Mouse (Mus musculus): ENCODE results near the gene St5. TPM values are rescaled to one million over a fixed set of nuclear protein-coding genes. Genes with fewer than 3 reads are reported as not detected.

Gene St5
- polyA plus RNA-seq, 1 experiment from 2014 or later, result 41.0 TPM

- Histone ChIP-seq H3K27ac (ENCODE audit: poor library complexity, severe bottlenecking) (no peak overlapping the region), H3K4me3 (no peak overlapping the region), H3K9ac (no peak overlapping the region), H3K4me1 (replicated peaks) (peaks cover 56% of the 10 kb centered on the region), H3K9me3 (replicated peaks) (no peaks in the 10 kb centered on the region), H3K27me3 (replicated peaks) (no peaks in the 10 kb centered on the region), H3K4me2 (no peak overlapping the region), H3K36me3 (peaks cover 9% of the 10 kb centered on the region; the same call in 1 of the 2 replicates)
- no peak for ATAC-seq (ENCODE audit: insufficient number of reproducible peaks, low FRiP score)
- WGBS, result 70% methylated on average over 4 of the region's 4 CpGs
Observed at GRCm38 (mm10) chr7:109563775-109564362, 139.5 kb downstream of the St5 start.

- no peak for ATAC-seq (ENCODE audit: insufficient number of reproducible peaks, low FRiP score)
- Histone ChIP-seq H3K4me2 (peak overlapping the region; percentile 31; the same call in 1 of the 2 replicates), H3K9ac (peak overlapping the region; percentile 31; the same call in 1 of the 2 replicates), H3K9me3 (replicated peaks) (no peaks in the 10 kb centered on the region), H3K4me3 (no peak overlapping the region), H3K4me1 (replicated peaks) (peaks cover 54% of the 10 kb centered on the region), H3K27ac (ENCODE audit: poor library complexity, severe bottlenecking) (peak overlapping the region; percentile 71), H3K36me3 (peaks cover 9% of the 10 kb centered on the region; the same call in 1 of the 2 replicates), H3K27me3 (replicated peaks) (no peaks in the 10 kb centered on the region)
- WGBS, result 56% methylated on average over 5 of the region's 5 CpGs
Observed at GRCm38 (mm10) chr7:109562676-109563075, 140.7 kb downstream of the St5 start.

DNA sequence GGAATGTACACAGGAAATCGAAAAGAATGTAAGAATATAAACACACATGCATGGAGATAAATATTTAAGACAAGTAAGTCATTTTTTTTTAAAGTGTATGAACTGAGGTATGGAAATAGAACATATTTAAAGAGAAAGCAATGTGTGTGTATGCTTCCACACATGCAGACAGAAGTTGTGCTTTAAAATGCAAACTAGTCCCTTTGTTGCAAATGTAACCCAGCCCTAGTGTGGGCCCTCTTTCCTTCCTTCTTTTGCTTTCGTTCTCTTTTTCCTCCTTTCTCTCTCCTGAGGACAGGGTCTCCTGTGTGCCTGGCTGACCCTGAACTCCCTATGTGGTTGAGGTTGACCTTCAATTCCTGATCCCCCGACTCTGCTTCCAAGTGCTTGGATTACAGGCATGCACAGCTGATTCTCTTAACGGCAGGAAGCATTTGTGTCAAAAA lies 141.2 kb downstream of the St5 start:
- H3K4me2 ChIP-seq, result peak overlapping the region; percentile 31
- H3K4me3 ChIP-seq, result no peak overlapping the region
- H3K27ac ChIP-seq (ENCODE audit: poor library complexity, severe bottlenecking), result peak overlapping the region; percentile 71
- H3K4me1 ChIP-seq (replicated peaks), result peaks cover 50% of the 10 kb centered on the region
- H3K27me3 ChIP-seq (replicated peaks), result no peaks in the 10 kb centered on the region
- peak overlapping the region; percentile 31; the same call in 1 of the 2 replicates for H3K9ac ChIP-seq
- WGBS, result 26% methylated on average over 4 of the region's 4 CpGs
- no peak for ATAC-seq (ENCODE audit: insufficient number of reproducible peaks, low FRiP score)
- H3K36me3 ChIP-seq, result peaks cover 9% of the 10 kb centered on the region; the same call in 1 of the 2 replicates
- H3K9me3 ChIP-seq (replicated peaks), result no peaks in the 10 kb centered on the region

GRCm38 (mm10) chr7:109561466-109562153 lies 141.8 kb downstream of the St5 start:
- peak overlapping the region; percentile 61; the same call in 1 of the 2 replicates for H3K27ac ChIP-seq (ENCODE audit: poor library complexity, severe bottlenecking)
- peaks cover 14% of the 10 kb centered on the region for H3K36me3 ChIP-seq
- 44% methylated on average over 8 of the region's 8 CpGs for WGBS
- no peaks in the 10 kb centered on the region for H3K9me3 ChIP-seq (replicated peaks)
- ATAC-seq (ENCODE audit: insufficient number of reproducible peaks, low FRiP score), result no peak
- H3K4me1 ChIP-seq (replicated peaks), result peaks cover 45% of the 10 kb centered on the region
- H3K4me3 ChIP-seq, result no peak overlapping the region
- H3K4me2 ChIP-seq, result no peak overlapping the region
- no peak overlapping the region for H3K9ac ChIP-seq
- no peaks in the 10 kb centered on the region for H3K27me3 ChIP-seq (replicated peaks)

- Histone ChIP-seq H3K4me2 (no peak overlapping the region; the same call in 1 of the 2 replicates), H3K9me3 (replicated peaks) (no peaks in the 10 kb centered on the region), H3K36me3 (peaks cover 16% of the 10 kb centered on the region), H3K27ac (ENCODE audit: poor library complexity, severe bottlenecking) (peak overlapping the region; percentile 73), H3K4me1 (replicated peaks) (peaks cover 42% of the 10 kb centered on the region), H3K4me3 (no peak overlapping the region), H3K27me3 (replicated peaks) (no peaks in the 10 kb centered on the region), H3K9ac (no peak overlapping the region)
- peak; percentile 61 for ATAC-seq (ENCODE audit: insufficient number of reproducible peaks, low FRiP score)
- WGBS, result 21% methylated on average over 6 of the region's 6 CpGs
Observed at GRCm38 (mm10) chr7:109559536-109559935, 143.9 kb downstream of the St5 start.

DNA sequence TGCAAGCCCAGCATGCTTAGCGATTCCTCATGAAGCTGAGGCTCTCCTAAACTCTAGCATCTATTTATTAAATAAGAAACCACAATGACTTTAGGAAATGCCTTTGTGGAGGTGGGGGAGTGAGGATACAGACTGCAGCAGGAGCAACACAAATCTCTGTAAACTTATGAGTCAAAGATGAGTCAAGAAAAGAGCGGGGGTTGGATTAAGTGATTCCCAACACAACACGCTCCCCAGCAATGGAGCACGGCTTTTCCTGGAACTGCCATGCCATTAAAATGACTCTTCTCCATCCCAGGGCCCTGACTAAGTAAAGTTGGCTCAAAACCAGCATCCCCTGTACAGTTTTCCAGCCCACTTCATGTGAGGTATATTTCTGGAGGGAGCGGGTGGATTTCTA lies 156.7 kb downstream of the St5 start:
- Histone ChIP-seq H3K4me2 (no peak overlapping the region), H3K9me3 (replicated peaks) (no peaks in the 10 kb centered on the region), H3K27ac (ENCODE audit: poor library complexity, severe bottlenecking) (no peak overlapping the region), H3K27me3 (replicated peaks) (no peaks in the 10 kb centered on the region), H3K4me3 (no peak overlapping the region), H3K4me1 (replicated peaks) (peaks cover 14% of the 10 kb centered on the region), H3K36me3 (peaks cover 65% of the 10 kb centered on the region), H3K9ac (no peak overlapping the region)
- WGBS, result 88% methylated on average over 5 of the region's 5 CpGs
- ATAC-seq (ENCODE audit: insufficient number of reproducible peaks, low FRiP score), result no peak

GRCm38 (mm10) chr7:109546186-109546585 lies 157.2 kb downstream of the St5 start:
- H3K27ac ChIP-seq (ENCODE audit: poor library complexity, severe bottlenecking), result no peak overlapping the region
- 85% methylated on average over 2 of the region's 2 CpGs for WGBS
- no peaks in the 10 kb centered on the region for H3K9me3 ChIP-seq (replicated peaks)
- H3K4me2 ChIP-seq, result no peak overlapping the region
- no peak overlapping the region for H3K4me3 ChIP-seq
- no peak for ATAC-seq (ENCODE audit: insufficient number of reproducible peaks, low FRiP score)
- no peak overlapping the region for H3K9ac ChIP-seq
- H3K36me3 ChIP-seq, result peaks cover 64% of the 10 kb centered on the region
- H3K27me3 ChIP-seq (replicated peaks), result no peaks in the 10 kb centered on the region
- peaks cover 18% of the 10 kb centered on the region for H3K4me1 ChIP-seq (replicated peaks)

DNA sequence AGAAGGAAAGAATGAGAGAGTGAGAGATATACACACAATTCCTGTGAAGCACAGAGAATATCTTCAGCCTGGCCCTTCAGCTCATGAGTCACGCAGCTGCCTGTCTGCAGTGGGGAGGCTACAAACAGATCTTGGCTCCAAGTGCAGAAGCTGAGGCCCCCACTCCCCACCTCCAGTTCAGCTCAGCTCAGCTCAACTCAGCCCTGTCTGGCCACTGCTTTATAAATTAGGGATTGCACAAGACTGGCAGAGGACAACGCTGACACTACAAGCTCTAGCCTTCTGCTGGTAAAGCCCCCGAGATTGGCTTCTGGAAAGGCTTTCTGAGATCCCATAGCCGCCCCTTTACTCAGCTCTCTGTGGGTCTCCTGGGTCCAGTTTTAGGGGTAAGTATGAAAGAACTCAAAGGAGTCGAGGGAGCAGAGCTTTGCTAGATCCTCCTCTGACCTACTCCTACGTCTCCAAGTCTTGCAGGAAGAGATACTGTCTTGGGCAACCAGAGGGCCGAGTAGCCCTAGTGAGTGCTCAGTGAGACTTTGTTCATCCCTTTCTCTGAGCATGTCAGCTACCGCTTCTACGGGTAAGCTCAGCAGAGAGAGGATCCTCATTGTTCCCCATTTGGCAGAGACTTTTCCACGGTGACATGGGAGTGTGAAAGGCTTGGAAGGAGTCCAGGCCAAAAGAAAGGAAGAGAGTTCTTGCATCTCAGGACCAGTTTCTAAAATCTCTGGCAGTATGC lies 158.0 kb downstream of the St5 start:
- H3K9me3 ChIP-seq (replicated peaks), result no peaks in the 10 kb centered on the region
- H3K4me3 ChIP-seq, result no peak overlapping the region
- H3K36me3 ChIP-seq, result peaks cover 65% of the 10 kb centered on the region
- ATAC-seq (ENCODE audit: insufficient number of reproducible peaks, low FRiP score), result no peak
- H3K9ac ChIP-seq, result 0 out of 2 replicates have a peak overlapping the region, but pooled peaks have one; percentile 24
- H3K4me2 ChIP-seq, result no peak overlapping the region
- no peak overlapping the region for H3K27ac ChIP-seq (ENCODE audit: poor library complexity, severe bottlenecking)
- peaks cover 18% of the 10 kb centered on the region for H3K4me1 ChIP-seq (replicated peaks)
- no peaks in the 10 kb centered on the region for H3K27me3 ChIP-seq (replicated peaks)
- WGBS, result 70% methylated on average over 10 of the region's 10 CpGs

DNA sequence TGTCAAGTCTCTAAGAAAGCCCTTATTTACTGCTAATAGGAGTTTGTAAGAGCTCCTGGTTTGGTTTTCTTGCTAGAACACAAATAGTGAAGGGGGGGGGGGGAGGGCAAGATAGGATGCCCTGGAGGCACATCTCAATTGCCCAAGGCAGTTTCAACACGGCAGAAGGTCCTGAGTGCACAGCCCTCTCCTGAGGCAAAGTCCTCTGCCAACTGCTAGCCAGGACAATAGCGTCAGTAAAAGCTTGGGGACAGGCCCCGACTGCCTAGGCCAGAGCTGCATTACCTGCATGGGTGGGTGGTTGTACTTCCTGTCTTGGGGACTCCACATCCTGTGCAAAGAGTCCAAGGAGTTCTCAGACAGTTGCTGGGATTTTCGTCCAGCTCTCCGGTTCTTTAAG lies 158.6 kb downstream of the St5 start:
- peaks cover 18% of the 10 kb centered on the region for H3K4me1 ChIP-seq (replicated peaks)
- no peaks in the 10 kb centered on the region for H3K27me3 ChIP-seq (replicated peaks)
- H3K27ac ChIP-seq (ENCODE audit: poor library complexity, severe bottlenecking), result no peak overlapping the region
- no peak overlapping the region for H3K4me3 ChIP-seq
- H3K36me3 ChIP-seq, result peaks cover 70% of the 10 kb centered on the region
- 71% methylated on average over 5 of the region's 5 CpGs for WGBS
- no peak overlapping the region for H3K4me2 ChIP-seq
- no peak for ATAC-seq (ENCODE audit: insufficient number of reproducible peaks, low FRiP score)
- no peaks in the 10 kb centered on the region for H3K9me3 ChIP-seq (replicated peaks)
- no peak overlapping the region for H3K9ac ChIP-seq

GRCm38 (mm10) chr7:109542364-109542628 lies 161.1 kb downstream of the St5 start:
- Histone ChIP-seq H3K27me3 (replicated peaks) (no peaks in the 10 kb centered on the region), H3K9ac (no peak overlapping the region), H3K27ac (ENCODE audit: poor library complexity, severe bottlenecking) (no peak overlapping the region), H3K4me1 (replicated peaks) (peaks cover 18% of the 10 kb centered on the region), H3K9me3 (replicated peaks) (no peaks in the 10 kb centered on the region), H3K36me3 (peaks cover 71% of the 10 kb centered on the region), H3K4me3 (no peak overlapping the region), H3K4me2 (no peak overlapping the region)
- no peak for ATAC-seq (ENCODE audit: insufficient number of reproducible peaks, low FRiP score)
- 59% methylated on average over 3 of the region's 3 CpGs for WGBS

DNA sequence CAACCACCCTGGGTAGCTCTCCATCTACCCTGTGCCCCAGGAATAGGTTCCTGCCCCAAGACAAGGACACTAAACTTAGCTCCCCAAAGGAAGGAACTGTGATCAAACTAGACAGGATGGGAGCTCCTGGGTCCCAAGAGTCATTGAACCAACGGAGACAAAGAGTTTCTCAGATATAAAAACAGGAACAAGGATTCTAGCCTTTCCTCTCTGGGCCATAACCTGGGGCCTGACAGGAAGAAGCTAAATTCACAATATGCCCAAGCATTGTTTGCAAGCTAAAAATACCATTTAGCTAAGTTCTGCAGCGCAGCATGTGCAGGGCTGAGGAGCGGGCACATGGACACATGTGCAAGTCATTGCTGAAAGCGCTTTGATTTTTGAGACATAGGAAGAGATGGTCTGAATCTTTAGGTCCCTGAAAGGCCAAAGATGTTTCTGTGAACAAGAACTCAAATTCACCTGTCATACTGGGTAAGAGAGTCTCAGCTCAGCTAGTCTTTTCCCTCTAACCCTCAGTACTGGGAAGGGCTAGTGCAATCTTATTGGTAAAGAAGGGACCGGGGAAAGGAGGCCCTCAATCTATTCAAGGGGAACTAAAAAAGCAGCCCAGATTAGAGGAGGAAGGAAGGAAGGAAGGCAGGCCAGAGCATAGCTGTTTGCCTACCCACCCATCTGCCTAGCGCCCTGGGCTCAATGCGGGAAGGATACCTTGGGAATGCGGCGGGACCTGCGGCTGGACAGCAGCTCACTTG lies 161.6 kb downstream of the St5 start:
- no peak for ATAC-seq (ENCODE audit: insufficient number of reproducible peaks, low FRiP score)
- H3K9ac ChIP-seq, result no peak overlapping the region
- no peaks in the 10 kb centered on the region for H3K9me3 ChIP-seq (replicated peaks)
- peaks cover 20% of the 10 kb centered on the region for H3K4me1 ChIP-seq (replicated peaks)
- no peak overlapping the region for H3K4me3 ChIP-seq
- 75% methylated on average over 10 of the region's 10 CpGs for WGBS
- H3K27me3 ChIP-seq (replicated peaks), result no peaks in the 10 kb centered on the region
- H3K4me2 ChIP-seq, result no peak overlapping the region
- H3K36me3 ChIP-seq, result peaks cover 72% of the 10 kb centered on the region
- no peak overlapping the region for H3K27ac ChIP-seq (ENCODE audit: poor library complexity, severe bottlenecking)

Data from heart, embryonic 12.5 days (tissue).